Mouse (Mus musculus) ES-E14 (cell line): Measurements from ENCODE around the gene Sap18. TPM values are rescaled to one million over a fixed set of nuclear protein-coding genes. Genes with fewer than 3 reads are reported as not detected.
"Not testable (repeated sequence)": the region's sequence is repeated elsewhere in the genome, so short reads cannot be mapped to it uniquely, and the experiment has no call there.

Experiments used
- DNase-seq: peaks from one replicate; pipeline ENCODE4 v3.0.0-alpha.2; 2013; ENCODE audit warnings: low read depth, low spot score
- H3K27ac ChIP-seq: 2 replicates; pipeline ENCODE4 v1.5.1; 2012; ENCODE audit warnings: low read depth, mild to moderate bottlenecking, low read length, moderate library complexity, mixed read lengths; ENCODE audit not compliant: poor library complexity, insufficient read depth, severe bottlenecking
- H3K36me3 ChIP-seq: 2 replicates; pipeline ENCODE4 v1.6.1; 2012; ENCODE audit warnings: mild to moderate bottlenecking, low read length, moderate library complexity, mixed read lengths; ENCODE audit not compliant: control insufficient read depth, poor library complexity, insufficient read depth, severe bottlenecking
- H3K4me1 ChIP-seq, 2 experiments: fragments of 150-350 bp in 1 of 2; sonication (generic) in 1 of 2; 2 replicates each; pipeline ENCODE4 v1.6.1; 2012; ENCODE audit warnings: low read length in 2 of 2, mild to moderate bottlenecking in 1 of 2, mixed read lengths in 1 of 2; ENCODE audit not compliant: control insufficient read depth in 2 of 2, insufficient read depth in 2 of 2, poor library complexity in 1 of 2
- H3K4me3 ChIP-seq, 2 experiments: fragments of 150-350 bp in 1 of 2; sonication (generic) in 1 of 2; 2 replicates each; pipeline ENCODE4 v1.5.1; 2012; ENCODE audit warnings: low read length in 2 of 2, low read depth in 1 of 2, mild to moderate bottlenecking in 1 of 2, mixed read lengths in 1 of 2; ENCODE audit not compliant: insufficient read depth in 1 of 2, poor library complexity in 1 of 2, severe bottlenecking in 1 of 2
- H3K9ac ChIP-seq: 2 replicates; pipeline ENCODE4 v1.6.1; 2012; ENCODE audit warnings: low read depth, mild to moderate bottlenecking, low read length, mixed read lengths; ENCODE audit not compliant: poor library complexity, insufficient read depth, severe bottlenecking
- H3K9me3 ChIP-seq: fragments of 150-350 bp; sonication (generic); 2 replicates; pipeline ENCODE4 v1.6.1; 2012; ENCODE audit warnings: low read depth, mild to moderate bottlenecking, low read length; ENCODE audit not compliant: control insufficient read depth, insufficient read depth
- CHD2 ChIP-seq: IDR thresholded peaks from 2 replicates; pipeline ENCODE4 v1.6.1; 2014; ENCODE audit warnings: mild to moderate bottlenecking, low read depth, low read length, inconsistent platforms
- HCFC1 ChIP-seq: IDR thresholded peaks from 2 replicates; pipeline ENCODE4 v1.6.1; 2012; ENCODE audit warnings: low read length, inconsistent platforms, borderline replicate concordance; ENCODE audit not compliant: insufficient read depth
- MAFK ChIP-seq: IDR thresholded peaks from 2 replicates; pipeline ENCODE4 v1.6.1; 2014; ENCODE audit warnings: mild to moderate bottlenecking, low read depth, low read length, inconsistent platforms; ENCODE audit not compliant: insufficient read depth
- ZC3H11A ChIP-seq: IDR thresholded peaks from 2 replicates; pipeline ENCODE4 v1.6.1; 2012; ENCODE audit warnings: low read depth, mild to moderate bottlenecking, inconsistent platforms, low read length, borderline replicate concordance
- ZNF384 ChIP-seq: IDR thresholded peaks from 2 replicates; pipeline ENCODE4 v1.6.1; 2012; ENCODE audit warnings: low read depth, low read length, inconsistent platforms
- in situ Hi-C, 2 experiments: fragments of 600-800 bp; cut with MboI; formaldehyde crosslinking; loops; one replicate each; pipeline ENCODE4 v1.15.1; 2025; ENCODE audit warnings: low sequenced_read_pairs in 2 of 2, inconsistent platforms in 1 of 2; ENCODE audit not compliant: unreplicated experiment in 2 of 2
- total RNA-seq: library from RNA; depleted of rRNA; stranded (reverse); fragments of 300-350 nt; gene quantifications from 2 replicates; pipeline ENCODE4 v1.2.3, GENCODE M21; 2012; rRNA removed

Gene Sap18
- total RNA-seq, 1 experiment, result 117 TPM

DNA sequence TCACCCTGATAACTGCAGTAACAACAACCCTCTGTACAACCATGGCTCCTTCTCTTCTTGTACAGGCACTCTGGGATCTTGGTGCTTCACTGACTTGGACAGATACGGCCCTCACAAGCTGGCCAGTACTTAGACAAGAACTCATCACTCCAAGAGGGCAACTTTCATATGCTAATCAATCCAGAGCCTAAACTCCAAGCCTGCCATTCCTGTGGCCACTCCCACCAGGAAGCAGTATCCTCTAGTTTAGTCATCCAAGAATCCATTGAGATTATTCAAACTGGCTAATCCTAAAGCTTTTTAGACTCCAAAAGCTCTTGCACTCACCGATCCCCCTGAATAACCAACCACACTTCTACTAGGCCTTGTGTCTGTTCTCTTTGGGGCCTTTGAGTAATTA lies 55.0 kb downstream of the Sap18 start:
- peak; percentile 26 for DNase-seq
- Histone ChIP-seq H3K9me3 (no peaks in the 10 kb centered on the region), H3K9ac (no peak overlapping the region), H3K27ac (peak overlapping the region; percentile 30; the same call in 1 of the 2 replicates), H3K4me1 (peaks cover 14 to 20% of the 10 kb centered on the region in 2 experiments), H3K36me3 (peaks cover 2% of the 10 kb centered on the region; the same call in 1 of the 2 replicates), H3K4me3 (no peak overlapping the region)
- TF ChIP-seq ZC3H11A (no peak), CHD2 (no peak), HCFC1 (no peak), MAFK (no peak), ZNF384 (no peak)
- in situ Hi-C loops, result no loop called here

GRCm38 (mm10) chr14:57856037-57856436 lies 58.1 kb downstream of the Sap18 start:
- H3K9me3 ChIP-seq, DNase-seq, H3K36me3 ChIP-seq, H3K9ac ChIP-seq, in situ Hi-C loops, H3K27ac ChIP-seq, H3K4me3 ChIP-seq: not testable (repeated sequence)
- peaks cover 6 to 12% of the 10 kb centered on the region in 2 experiments for H3K4me1 ChIP-seq

Other genes with a start within 250 kb of the Sap18 start
- gene Eef1akmt1, start 226.6 kb upstream of the Sap18 start, total RNA-seq, result 29.2 and 38.6 TPM in 2 replicates
- 42.2 and 79.2 TPM in 2 replicates for gene Xpo4, start 132.8 kb upstream of the Sap18 start, total RNA-seq
- gene Gm49361, start 52.1 kb upstream of the Sap18 start, total RNA-seq, result not detected in 2 replicates
- gene Lats2, start 39.8 kb upstream of the Sap18 start, total RNA-seq, result 6.1 and 9.1 TPM in 2 replicates
- 19.1 and 26.4 TPM in 2 replicates for gene Ska3, start 28.0 kb downstream of the Sap18 start, total RNA-seq
- 67.8 and 149 TPM in 2 replicates for gene Mrpl57, start 28.1 kb downstream of the Sap18 start, total RNA-seq
- 22.7 and 35.1 TPM in 2 replicates for gene Zdhhc20, start 92.1 kb downstream of the Sap18 start, total RNA-seq
- gene Micu2, start 201.1 kb downstream of the Sap18 start, total RNA-seq, result 7.6 and 7.9 TPM in 2 replicates